Mouse (Mus musculus) large intestine, adult 2 months (tissue): Measurements from ENCODE around the gene Serpina10. TPM values are rescaled to one million over a fixed set of nuclear protein-coding genes. Genes with fewer than 3 reads are reported as not detected.
"Not testable (repeated sequence)": the region's sequence is repeated elsewhere in the genome, so short reads cannot be mapped to it uniquely, and the experiment has no call there.

Source experiments
- DNase-seq: peaks from one replicate; pipeline ENCODE4 v3.0.0-alpha.2; 2012; ENCODE audit warnings: low read depth, low spot score
- WGBS: fragments of 180-500 bp; shearing (Covaris S2); methylation state at CpG from one replicate; pipeline ENCODE4 v1.1.7; 2018; 5-methylcytosine and 5-hydroxymethylcytosine counted together
- polyA plus RNA-seq: library from polyadenylated mRNA; depleted of rRNA; stranded (reverse); fragments of >200 nt; gene quantifications from 2 replicates; pipeline ENCODE4 v1.2.3, GENCODE M21; 2012; rRNA removed

Gene Serpina10
- polyA plus RNA-seq, 1 experiment = 2.1 TPM

- DNase-seq = no peak
- 88% methylated on average over 2 of the region's 2 CpGs for WGBS
Measured at GRCm38 (mm10) chr12:103634430-103634829, 3.2 kb upstream of the Serpina10 start.

DNA sequence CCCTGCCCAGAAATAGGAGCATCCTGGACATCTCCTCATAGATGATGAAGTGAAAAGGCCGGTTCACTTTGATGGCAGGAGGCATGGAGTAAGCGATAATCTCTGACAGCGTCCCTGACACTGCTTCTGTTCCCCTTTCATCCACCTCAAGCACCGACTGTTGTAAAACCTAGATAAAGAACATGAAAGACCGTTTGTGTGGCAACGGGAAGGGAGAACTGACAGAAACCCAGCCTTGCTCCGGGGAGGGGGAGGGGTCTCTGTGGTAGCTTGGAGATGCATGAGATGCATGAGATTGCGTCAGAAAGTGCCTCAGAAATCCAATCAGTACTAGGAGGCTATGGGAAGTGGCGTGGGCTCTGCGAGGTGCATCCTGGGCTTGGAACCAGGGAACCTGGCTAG, 14.4 kb downstream of the Serpina10 start:
- no peak for DNase-seq
- WGBS = 68% methylated on average over 10 of the region's 10 CpGs

- DNase-seq = no peak
- 54% methylated on average over 4 of the region's 4 CpGs for WGBS
Measured at GRCm38 (mm10) chr12:103615734-103616133, 15.5 kb downstream of the Serpina10 start.

- WGBS = 87% methylated on average over 1 of the region's 1 CpGs
- no peak for DNase-seq
Measured at GRCm38 (mm10) chr12:103615141-103615540, 16.1 kb downstream of the Serpina10 start.

GRCm38 (mm10) chr12:103601839-103602238, 29.4 kb downstream of the Serpina10 start:
- no peak for DNase-seq
- WGBS = 84% methylated on average over 3 of the region's 3 CpGs

- 76% methylated on average over 3 of the region's 3 CpGs for WGBS
- DNase-seq = no peak
Measured at GRCm38 (mm10) chr12:103600364-103600763, 30.9 kb downstream of the Serpina10 start.

- WGBS = 18% methylated on average over 2 of the region's 2 CpGs
- DNase-seq = no peak
Measured at GRCm38 (mm10) chr12:103598411-103598810, 32.8 kb downstream of the Serpina10 start.

DNA sequence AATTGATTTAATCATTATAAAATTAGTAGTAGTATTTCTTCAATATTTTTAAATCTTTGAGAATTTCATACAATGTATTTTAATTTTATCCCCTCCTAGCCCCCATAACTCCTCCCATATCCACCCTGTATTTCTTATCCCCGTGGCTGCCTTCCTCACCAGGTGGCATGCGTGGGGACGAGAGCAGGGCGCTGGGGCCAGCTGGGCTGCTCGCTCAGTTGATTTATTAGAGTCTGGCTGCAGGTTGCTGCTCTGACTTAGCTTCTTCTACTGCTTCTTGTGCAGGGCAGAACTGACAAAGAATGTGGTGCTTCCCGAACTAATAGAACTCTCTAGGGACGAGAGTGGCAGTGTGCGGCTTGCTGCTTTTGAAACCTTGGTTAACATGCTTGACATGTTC, 47.5 kb downstream of the Serpina10 start:
- no peak for DNase-seq
- WGBS = 69% methylated on average over 8 of the region's 8 CpGs

- WGBS = 91% methylated on average over 6 of the region's 6 CpGs
- DNase-seq = not testable (repeated sequence)
Measured at GRCm38 (mm10) chr12:103578148-103578547, 53.1 kb downstream of the Serpina10 start.

- WGBS = 36% methylated on average over 6 of the region's 6 CpGs
- no peak for DNase-seq
Measured at GRCm38 (mm10) chr12:103569690-103570089, 61.6 kb downstream of the Serpina10 start.

DNA sequence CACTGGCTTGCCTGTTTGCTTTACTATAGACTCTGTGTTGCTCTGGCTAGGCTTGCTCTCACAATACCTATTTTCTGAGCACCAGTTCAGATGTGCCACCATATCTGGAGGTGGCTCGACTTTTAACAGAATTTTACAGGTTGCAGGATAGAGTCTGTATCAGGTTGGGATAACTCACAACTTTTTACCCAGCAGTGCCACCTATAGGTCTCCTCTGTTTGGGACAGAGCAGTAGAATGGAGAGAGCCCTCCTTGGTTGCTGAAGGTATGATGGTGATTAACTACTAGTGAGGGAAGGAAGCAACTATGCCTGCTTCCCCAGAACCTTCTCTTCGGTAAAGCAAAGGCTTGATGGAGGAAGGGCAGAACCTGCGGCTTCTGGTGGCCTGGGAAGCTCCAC, 64.1 kb downstream of the Serpina10 start:
- 48% methylated on average over 3 of the region's 3 CpGs for WGBS
- DNase-seq = no peak

DNA sequence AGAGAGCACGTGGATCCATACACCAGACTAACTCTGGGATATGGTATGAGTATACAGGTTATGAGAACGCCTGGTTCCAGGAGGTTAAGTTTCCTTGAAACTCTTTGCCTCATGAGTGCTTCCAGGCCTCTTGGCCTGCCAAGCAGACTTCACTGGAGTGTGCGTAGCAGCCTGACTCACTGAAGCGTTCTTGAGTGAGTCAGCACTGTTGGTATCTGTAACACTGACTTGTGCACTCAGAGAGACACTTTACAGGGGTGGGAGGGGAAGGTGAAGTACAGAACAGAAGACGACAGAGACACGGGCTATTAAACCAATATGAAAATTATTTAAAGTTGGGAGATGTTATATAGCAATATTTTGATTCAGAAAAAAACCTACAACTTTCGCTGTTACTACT, 66.1 kb downstream of the Serpina10 start:
- 72% methylated on average over 7 of the region's 7 CpGs for WGBS
- no peak for DNase-seq

Other genes starting within 250 kb of the Serpina10 start
- 1.9 and 2.0 TPM in 2 replicates for gene Otub2, start 242.8 kb downstream of the Serpina10 start, polyA plus RNA-seq
- gene 9330161L09Rik, start 223.6 kb downstream of the Serpina10 start, polyA plus RNA-seq = 0.57 and 0.60 TPM in 2 replicates
- 29.8 and 37.2 TPM in 2 replicates for gene Ddx24, start 205.6 kb downstream of the Serpina10 start, polyA plus RNA-seq
- 108 and 125 TPM in 2 replicates for gene Ifi27, start 197.2 kb downstream of the Serpina10 start, polyA plus RNA-seq
- 217 and 307 TPM in 2 replicates for gene Ifi27l2a, start 187.8 kb downstream of the Serpina10 start, polyA plus RNA-seq
- gene Ifi27l2b, start 174.2 kb downstream of the Serpina10 start, polyA plus RNA-seq = 179 and 656 TPM in 2 replicates
- gene Ppp4r4, start 99.2 kb downstream of the Serpina10 start, polyA plus RNA-seq = 0.66 and 0.67 TPM in 2 replicates
- gene Serpina6, start 25.8 kb upstream of the Serpina10 start, polyA plus RNA-seq = 0.08 TPM in 1 of 2 replicates, not detected in the other
- 0.06 TPM in 1 of 2 replicates, not detected in the other for gene Serpina16, start 44.7 kb upstream of the Serpina10 start, polyA plus RNA-seq
- gene Serpina1f, start 64.1 kb upstream of the Serpina10 start, polyA plus RNA-seq = 1.4 and 2.3 TPM in 2 replicates
- gene Serpina1d, start 142.1 kb upstream of the Serpina10 start, polyA plus RNA-seq = 0.42 and 0.55 TPM in 2 replicates
- gene Serpina1b, start 198.9 kb upstream of the Serpina10 start, polyA plus RNA-seq = 11.2 and 31.0 TPM in 2 replicates
- 0.16 and 2.0 TPM in 2 replicates for gene Serpina1a, start 232.1 kb upstream of the Serpina10 start, polyA plus RNA-seq